Mouse (Mus musculus): ENCODE results near the gene Ntng2. TPM values are rescaled to one million over a fixed set of nuclear protein-coding genes. Genes with fewer than 3 reads are reported as not detected.

The Ntng2 gene
- total RNA-seq, 2 experiments from 2014 or later = 35.0 to 44.2 TPM

DNA sequence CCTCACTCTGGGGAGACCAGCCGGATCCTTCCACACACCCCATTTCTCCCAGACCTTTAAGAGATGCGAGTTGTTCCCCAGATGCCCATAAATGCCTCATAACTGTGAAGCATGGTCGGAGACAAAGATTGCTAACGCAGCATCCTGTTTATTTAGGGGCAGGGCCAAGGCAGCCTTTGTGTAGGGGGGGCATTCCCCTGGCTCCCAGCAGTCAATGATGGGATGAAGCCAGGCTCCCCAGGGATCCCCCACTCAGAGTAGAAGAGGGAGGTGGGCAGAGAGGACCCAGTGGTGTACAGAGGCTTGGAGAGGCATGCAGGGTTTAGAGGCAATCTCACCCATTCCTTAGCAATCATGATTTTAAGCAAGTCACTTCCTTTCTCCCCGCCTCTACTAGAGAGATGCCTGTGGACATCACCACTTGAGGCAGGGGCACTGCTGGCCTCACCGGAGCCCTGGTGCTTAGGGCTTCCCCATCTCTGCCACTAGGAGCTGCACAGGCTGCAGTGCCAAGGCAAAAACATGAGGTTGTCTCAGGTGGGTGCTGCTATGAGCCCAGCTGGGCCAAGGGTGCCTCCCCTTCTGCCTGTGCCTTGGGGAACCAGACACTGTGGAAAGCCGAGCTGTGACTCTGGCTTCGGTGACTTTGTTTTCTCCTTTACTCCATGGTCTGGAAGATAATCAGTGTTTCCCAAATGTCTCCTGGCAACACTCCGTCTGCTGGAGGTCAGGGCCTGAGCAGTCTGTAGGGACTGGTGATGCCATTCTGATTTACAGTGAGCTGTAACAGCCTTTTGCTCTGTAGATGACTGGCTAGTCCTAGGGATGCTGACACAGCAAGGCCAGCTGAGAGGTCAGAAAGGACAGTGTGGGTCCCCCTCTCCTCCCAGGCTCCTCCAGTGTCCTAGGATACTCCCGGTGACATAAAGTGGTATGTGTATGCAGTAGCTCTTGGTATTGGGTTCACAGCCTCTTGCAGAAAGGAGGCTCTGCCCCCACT lies 61.3 kb downstream of the Ntng2 start:
- DNase-seq = no peak

- DNase-seq = no peak
Observed at GRCm38 (mm10) chr2:29190392-29190791, 62.4 kb downstream of the Ntng2 start.

GRCm38 (mm10) chr2:29186209-29186608 lies 66.6 kb downstream of the Ntng2 start:
- peak; percentile 24 to 35 for DNase-seq

GRCm38 (mm10) chr2:29183266-29183924 lies 69.4 kb downstream of the Ntng2 start:
- DNase-seq = no peak

- no peak for DNase-seq
Observed at GRCm38 (mm10) chr2:29181111-29181510, 71.7 kb downstream of the Ntng2 start.

GRCm38 (mm10) chr2:29179810-29180209 lies 73.0 kb downstream of the Ntng2 start:
- peak in 1 of 2 experiments; percentile 35 for DNase-seq

DNA sequence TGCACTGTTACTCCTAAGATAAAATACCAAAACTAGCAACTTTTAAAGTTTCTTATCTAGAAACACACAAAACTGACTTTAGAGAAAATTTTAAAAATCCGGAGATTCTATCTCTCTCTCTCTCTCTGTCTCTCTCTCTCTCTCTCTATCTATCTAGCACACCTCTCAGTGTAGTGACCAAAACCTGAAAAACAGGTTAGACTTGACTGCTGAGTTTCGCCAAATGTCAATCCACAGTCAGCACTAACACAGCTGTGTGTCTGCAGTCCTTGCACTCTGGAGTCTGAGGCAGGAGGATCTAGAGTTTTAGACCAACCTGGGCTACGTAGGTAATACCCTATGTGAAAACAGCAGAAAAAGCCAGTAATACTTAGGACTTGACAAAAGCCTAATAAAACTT lies 77.9 kb downstream of the Ntng2 start:
- no peak for DNase-seq

GRCm38 (mm10) chr2:29168067-29168466 lies 84.7 kb downstream of the Ntng2 start:
- no peak for DNase-seq

DNA sequence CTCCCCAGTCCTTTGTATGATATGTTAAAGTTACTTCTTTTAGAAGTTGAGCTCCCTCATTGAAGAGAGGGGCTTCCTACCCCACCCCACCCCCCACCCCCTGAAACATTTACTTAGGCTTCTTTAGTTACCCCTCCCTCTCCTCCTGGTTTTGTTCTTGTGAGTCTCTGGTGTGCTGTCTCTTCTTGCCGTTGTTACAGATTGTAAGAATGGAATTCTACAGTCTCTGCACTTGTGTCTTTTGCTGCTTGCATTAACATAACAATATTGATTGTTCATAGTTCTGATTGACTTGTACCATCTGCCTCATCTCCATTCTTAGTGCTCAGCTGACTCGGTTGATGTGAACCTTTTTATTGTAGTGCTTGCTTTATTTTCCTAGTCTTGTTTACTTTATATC lies 100.9 kb downstream of the Ntng2 start:
- DNase-seq = no peak

Other genes starting within 250 kb of the Ntng2 start
- gene Cfap77, start 197.9 kb downstream of the Ntng2 start, total RNA-seq (2021) = under 1 TPM; 0.33 to 0.79 TPM
- gene Ttf1, start 192.7 kb downstream of the Ntng2 start, total RNA-seq (2021) = 10 to 100 TPM; 12.0 to 13.9 TPM
- 10 to 100 TPM; 31.6 to 35.3 TPM for gene Setx, start 128.8 kb downstream of the Ntng2 start, total RNA-seq (2021)
- 10 to 100 TPM; 26.8 to 27.2 TPM for gene Med27, start 93.8 kb upstream of the Ntng2 start, total RNA-seq (2021)